Mouse (Mus musculus): Measurements from ENCODE around the gene Sntg2.

DNA sequence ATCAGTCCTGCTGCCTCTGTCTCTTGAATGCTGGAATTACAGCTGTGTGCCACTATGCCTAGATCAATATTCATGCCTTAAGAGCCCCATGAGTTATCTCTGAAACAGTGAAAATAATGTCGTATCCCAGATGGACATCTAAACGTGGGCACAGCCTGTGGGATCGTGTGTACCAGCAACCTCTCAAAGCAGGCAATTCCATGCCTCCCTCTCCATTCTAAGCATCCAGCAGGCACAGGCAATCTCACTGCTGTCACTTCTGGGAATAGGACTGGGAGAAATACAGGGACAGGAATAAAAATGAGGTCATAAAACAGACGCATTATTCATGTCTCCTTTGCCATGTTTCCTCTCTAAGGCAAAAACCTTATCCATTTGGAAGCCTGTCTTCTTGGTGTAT lies 25.9 kb downstream of the Sntg2 start:
- TF ChIP-seq EP300 (IDR thresholded peaks at IDR 0.05; ENCODE audit: insufficient read depth, low read depth, low read length), result no peak
- no peak for TF ChIP-seq CTCF (IDR thresholded peaks at IDR 0.05)
- TF ChIP-seq POLR2A (IDR thresholded peaks at IDR 0.05; ENCODE audit: insufficient read depth, low read depth, low read length), result no peak

All from heart, adult 2 months (tissue).